Mouse (Mus musculus): ENCODE measurements around the gene Dmap1. TPM values are rescaled to one million over a fixed set of nuclear protein-coding genes. Genes with fewer than 3 reads are reported as not detected.

The Dmap1 gene
- total RNA-seq, 2 experiments from 2014 or later, result 35.0 to 36.8 TPM

Other genes starting within 250 kb of the Dmap1 start
- 100 to 1,000 TPM; 164 to 175 TPM for gene Rnf220, start 185.2 kb downstream of the Dmap1 start, total RNA-seq (2021)
- gene Eri3, start 131.9 kb downstream of the Dmap1 start, total RNA-seq (2021), result 100 to 1,000 TPM; 183 to 187 TPM
- not detected for gene Gm12845, start 42.1 kb upstream of the Dmap1 start, total RNA-seq (2021)
- gene Klf17, start 83.4 kb upstream of the Dmap1 start, total RNA-seq (2021), result not detected
- gene Slc6a9, start 152.2 kb upstream of the Dmap1 start, total RNA-seq (2021), result 10 to 100 TPM; 34.7 to 38.8 TPM
- 1 to 10 TPM in 1 of 2 experiments, under 1 TPM in 1; 0.52 to 1.5 TPM for gene Ccdc24, start 190.3 kb upstream of the Dmap1 start, total RNA-seq (2021)
- gene B4galt2, start 201.2 kb upstream of the Dmap1 start, total RNA-seq (2021), result 10 to 100 TPM; 65.9 to 67.0 TPM
- 100 to 1,000 TPM; 418 to 429 TPM for gene Atp6v0b, start 205.1 kb upstream of the Dmap1 start, total RNA-seq (2021)
- 10 to 100 TPM; 10.9 to 11.5 TPM for gene Dph2, start 209.8 kb upstream of the Dmap1 start, total RNA-seq (2021)
- 100 to 1,000 TPM; 120 to 130 TPM for gene Ipo13, start 232.7 kb upstream of the Dmap1 start, total RNA-seq (2021)
- 1 to 10 TPM; 1.1 to 1.9 TPM for gene Artn, start 247.5 kb upstream of the Dmap1 start, total RNA-seq (2021)